Mouse (Mus musculus): Measurements from ENCODE around the gene Ppia. TPM values are rescaled to one million over a fixed set of nuclear protein-coding genes. Genes with fewer than 3 reads are reported as not detected.

The Ppia gene
- 1,000 to 10,000 TPM; 1,227 to 1,397 TPM for total RNA-seq (2023)

DNA sequence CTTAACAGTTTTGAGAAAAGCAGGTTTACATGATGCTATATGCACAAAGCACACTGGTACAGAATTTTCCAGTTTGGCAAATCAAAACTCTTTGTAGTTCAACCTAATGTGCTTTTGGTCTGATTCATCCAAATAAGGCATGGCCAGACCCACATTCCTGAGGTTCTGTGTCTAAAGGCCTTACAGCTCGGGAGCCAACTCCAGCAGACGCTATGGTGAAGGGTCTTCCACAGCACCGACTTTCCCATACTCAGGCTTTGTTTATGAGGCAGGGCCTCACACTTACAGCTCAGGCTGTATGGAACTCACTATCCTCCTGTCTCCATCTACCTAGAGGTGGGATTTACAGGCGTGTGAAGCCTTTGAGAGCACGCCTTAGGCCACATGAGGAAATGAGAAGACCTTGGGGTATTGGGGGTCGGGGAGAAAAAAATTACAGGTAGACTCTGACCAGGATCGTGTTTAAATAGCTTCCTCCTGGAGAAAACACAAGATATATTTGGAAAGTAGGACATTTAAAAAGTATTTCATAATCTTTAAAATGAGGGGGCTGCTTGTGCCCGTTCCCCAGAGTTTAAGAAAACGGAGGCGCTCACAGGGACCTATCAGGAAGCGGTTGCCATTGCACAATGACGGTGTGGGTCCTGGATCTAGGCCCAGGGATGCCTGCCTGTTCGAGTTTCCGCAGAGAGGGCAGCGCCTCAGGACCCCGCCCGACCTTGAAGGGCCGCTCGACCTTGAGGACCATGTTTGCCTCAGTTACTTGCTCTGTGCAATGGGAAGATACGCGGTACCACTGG is at the start of gene Ppia:
TSS of gene Ppia (plus strand) at position 693 of the 800 bp plus-strand sequence.

DNA sequence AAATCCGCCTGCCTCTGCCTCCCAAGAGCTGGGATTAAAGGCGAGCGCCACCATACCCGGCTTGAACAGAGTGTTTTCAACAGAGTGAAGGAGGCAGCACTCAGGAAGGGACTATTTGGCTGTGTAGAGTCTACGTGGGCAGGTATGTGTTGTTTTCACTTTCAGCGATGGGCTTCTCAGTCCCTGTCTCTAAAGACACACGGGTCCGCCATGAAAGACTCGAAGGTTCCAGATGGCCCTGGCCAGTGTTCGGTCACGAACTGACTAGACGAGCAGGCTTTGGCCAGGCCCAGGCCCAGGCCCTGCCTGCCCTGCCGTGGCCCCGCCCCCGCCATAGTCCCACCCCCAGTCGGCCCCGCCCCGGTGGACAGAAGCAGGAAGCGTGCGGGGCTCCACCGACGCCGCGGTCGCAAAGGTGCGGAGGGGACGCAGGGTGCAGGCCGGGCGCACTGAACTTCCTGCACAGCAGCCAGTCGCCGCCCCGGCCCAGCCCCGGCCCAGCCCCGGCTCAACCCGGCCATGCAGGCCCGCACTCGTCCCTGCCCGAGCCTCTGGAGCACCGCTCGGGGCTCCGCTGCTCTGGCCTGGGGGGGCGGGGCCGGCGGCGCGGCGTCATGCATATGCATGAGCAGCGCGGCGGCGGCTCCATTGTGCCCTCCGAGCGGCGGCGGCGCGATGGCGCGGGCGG is 26.4 kb upstream of the Ppia start, which contains the start of gene Zmiz2:
TSS of gene Zmiz2 (plus strand) at position 349 of the 688 bp plus-strand sequence.

DNA sequence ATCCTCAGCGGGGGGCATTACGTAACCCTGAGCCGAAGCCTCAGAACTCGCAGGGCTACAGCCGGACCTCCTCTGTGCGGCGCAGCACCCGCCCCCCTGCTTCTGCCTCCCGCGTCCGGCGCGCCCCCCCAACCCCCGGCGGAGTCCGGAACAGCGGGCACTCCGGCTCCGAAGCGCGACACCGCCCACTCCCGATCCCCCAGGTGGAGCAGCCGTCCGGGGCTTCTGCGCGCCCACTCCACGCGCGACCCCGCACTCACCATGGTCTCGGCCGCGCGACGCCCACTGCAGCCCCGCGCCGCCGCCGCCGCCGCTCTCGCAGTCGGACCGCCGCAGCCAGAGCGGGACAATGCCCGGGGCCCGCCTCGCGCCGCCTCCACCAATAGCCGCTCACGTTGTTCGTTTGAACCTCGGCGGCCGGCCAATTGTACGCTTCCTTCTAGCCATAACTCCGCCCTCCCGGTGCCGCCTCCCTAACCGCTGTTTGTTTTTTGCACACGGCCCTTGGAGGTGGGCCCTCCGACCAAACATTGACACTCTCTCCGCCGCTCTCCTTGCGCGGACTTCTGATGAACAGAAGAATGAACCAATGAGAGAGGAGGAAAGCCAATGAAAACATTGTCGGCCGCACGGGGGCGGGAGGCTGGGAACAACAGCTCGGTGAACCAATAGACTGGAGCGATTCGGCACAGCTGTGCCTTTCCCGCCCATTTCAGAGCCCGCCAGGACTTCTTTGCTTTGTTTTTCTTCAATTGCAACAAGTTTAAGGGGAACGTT is 29.0 kb downstream of the Ppia start, which contains the start of gene H2afv:
TSS of gene H2afv (minus strand) at position 367 of the 777 bp plus-strand sequence.

Other genes with a start within 250 kb of the Ppia start
- 1 to 10 TPM in 1 of 2 experiments, under 1 TPM in 1; 0.47 to 1.1 TPM for gene A730071L15Rik, start 215.4 kb upstream of the Ppia start, total RNA-seq (2023)
- gene Nudcd3, start 215.0 kb upstream of the Ppia start, total RNA-seq (2023) = 10 to 100 TPM; 64.9 to 69.8 TPM
- under 1 TPM; 0.15 TPM for gene Npc1l1, start 185.3 kb upstream of the Ppia start, total RNA-seq (2023)
- 10 to 100 TPM; 81.5 to 92.5 TPM for gene Ddx56, start 147.7 kb upstream of the Ppia start, total RNA-seq (2023)
- gene Tmed4, start 140.6 kb upstream of the Ppia start, total RNA-seq (2023) = 10 to 100 TPM; 39.9 to 46.8 TPM
- gene Ogdh, start 123.8 kb upstream of the Ppia start, total RNA-seq (2023) = 100 to 1,000 TPM; 161 to 167 TPM
- gene Zmiz2, start 26.4 kb upstream of the Ppia start, total RNA-seq (2023) = 100 to 1,000 TPM; 101 to 103 TPM
- 10 to 100 TPM; 57.6 to 60.1 TPM for gene H2afv, start 29.0 kb downstream of the Ppia start, total RNA-seq (2023)
- gene Purb, start 60.5 kb downstream of the Ppia start, total RNA-seq (2023) = 10 to 100 TPM; 67.2 to 67.4 TPM
- gene Myo1g, start 105.5 kb downstream of the Ppia start, total RNA-seq (2023) = 100 to 1,000 TPM; 203 to 212 TPM
- gene Ccm2, start 131.4 kb downstream of the Ppia start, total RNA-seq (2023) = 100 to 1,000 TPM; 288 to 325 TPM
- gene Nacad, start 190.6 kb downstream of the Ppia start, total RNA-seq (2023) = under 1 TPM; 0.26 to 0.98 TPM
- gene Tbrg4, start 210.6 kb downstream of the Ppia start, total RNA-seq (2023) = 100 to 1,000 TPM; 140 to 145 TPM
- not detected for gene Wap, start 223.2 kb downstream of the Ppia start, total RNA-seq (2023)
- gene Ramp3, start 243.1 kb downstream of the Ppia start, total RNA-seq (2023) = 10 to 100 TPM; 18.9 to 19.4 TPM

Measured in T-cell, adult 66 days (primary cell).